Mouse (Mus musculus) R1 (cell line): ENCODE data around the gene Zmat5.
"Not testable (repeated sequence)": the region's sequence is repeated elsewhere in the genome, so short reads cannot be mapped to it uniquely, and the experiment has no call there.

Experiments
- DNase-seq: peaks from one replicate; pipeline ENCODE4 v3.0.0-alpha.2; 2018; ENCODE audit warnings: low read depth, low spot score

Zmat5 gene

DNA sequence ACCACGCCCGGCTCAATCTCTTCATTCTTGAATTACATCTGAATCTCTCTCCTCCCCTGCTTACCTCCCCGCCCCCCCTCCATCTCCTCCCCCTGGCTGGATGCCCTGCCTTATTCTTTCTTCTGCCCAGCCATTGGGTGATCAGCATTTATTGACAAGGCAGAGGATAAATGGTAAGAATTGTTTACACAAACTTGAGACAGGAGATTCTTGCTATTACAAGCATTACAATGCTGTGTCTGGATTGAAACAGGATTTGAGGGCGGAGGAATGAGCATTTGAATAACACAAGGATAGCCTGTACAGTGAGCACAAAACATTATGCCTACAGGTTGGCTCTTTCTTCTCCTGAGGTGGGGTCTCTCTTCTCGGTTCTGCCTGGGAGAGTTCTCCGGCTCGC, 14.1 kb upstream of the Zmat5 start:
- DNase-seq = peak; percentile 98

GRCm38 (mm10) chr11:4691213-4691612, 13.3 kb upstream of the Zmat5 start:
- DNase-seq = no peak

- DNase-seq = no peak
These were observed 12.3 kb upstream of the Zmat5 start for GRCm38 (mm10) chr11:4692162-4692561.

DNA sequence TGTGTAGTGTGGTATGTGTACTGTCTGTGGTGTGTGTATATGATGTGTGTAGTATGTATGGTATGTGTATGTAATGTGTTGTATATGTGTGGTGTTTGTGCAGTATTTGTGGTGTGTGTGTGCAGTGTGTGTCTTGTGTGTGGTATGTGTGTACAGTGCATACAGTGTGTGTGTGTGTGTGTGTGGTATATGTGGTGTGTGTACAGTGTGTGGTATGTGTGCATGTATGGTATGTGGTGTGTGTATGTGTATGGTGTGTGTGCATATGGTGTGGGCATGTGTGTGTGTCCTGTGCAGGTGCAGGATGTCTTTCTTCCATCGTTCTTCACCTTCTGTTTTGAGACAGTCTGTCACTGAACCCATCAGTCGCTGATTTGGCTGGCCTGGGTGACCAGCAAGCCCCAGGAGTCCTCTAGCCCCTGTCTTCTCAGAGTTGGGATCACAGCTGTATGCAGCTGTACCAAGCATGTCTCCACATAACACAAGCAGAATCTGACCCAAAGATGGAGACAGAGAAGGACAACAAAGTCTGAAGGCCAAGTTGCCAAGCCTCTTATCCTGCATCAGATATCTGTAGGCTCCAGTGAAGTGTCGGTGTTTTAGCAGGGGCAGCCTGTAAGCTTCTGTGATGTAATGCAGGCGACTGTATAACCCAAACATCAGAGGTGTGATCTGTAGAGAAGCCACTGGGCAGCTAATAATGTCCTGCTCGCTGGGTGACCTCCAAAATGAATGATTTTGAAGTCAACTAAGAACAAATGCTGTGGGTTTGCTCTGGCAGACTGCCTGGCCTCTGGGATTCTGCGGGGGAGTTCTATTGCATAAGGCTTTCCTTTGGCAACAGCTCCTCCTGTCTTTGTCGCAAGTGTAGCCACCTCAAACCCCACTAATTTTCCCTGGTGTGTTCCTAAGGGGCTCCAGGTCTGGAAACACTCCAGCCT, 7.2 kb upstream of the Zmat5 start:
- no peak for DNase-seq

DNA sequence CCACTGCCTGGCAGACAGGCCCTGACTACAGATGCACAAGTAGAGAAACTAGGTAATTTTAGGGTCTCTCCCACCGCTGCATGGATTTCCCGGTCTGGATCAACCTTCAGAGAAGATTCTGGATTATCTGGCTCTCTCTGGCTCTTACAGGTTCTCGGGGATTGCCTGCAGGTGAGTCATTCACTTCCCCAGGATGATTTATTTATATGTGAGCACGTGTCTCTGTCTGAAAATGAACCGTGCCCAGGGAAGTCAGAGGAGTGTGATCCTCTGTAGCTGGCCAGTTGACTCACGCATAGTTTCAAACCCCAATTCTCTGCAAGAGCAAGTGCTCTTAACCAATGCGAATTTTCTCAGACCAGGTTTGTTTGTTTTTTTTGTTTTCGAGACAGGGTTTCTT, 3.8 kb upstream of the Zmat5 start:
- DNase-seq = no peak

- no peak for DNase-seq
These were observed 798 bp upstream of the Zmat5 start for GRCm38 (mm10) chr11:4703688-4704071.

DNA sequence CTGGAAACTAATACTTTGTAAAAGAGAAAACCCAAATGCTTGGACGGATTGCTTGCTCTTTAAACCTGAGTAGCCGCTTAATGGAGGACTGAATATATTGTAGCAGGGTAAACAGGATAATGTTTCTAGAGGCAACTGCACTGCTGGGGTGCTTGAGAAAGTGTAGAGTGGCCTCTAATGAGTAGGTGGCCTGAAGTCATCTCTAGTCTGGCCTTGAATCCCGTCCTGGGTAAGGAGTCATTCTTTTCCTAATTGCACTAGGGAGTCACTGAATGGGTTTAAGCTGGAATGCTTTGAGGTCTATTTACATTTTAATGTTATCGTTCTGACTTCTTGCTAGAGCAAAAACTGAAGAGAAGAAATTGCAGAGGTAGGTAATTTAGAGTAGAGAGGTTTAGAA, 700 bp downstream of the Zmat5 start:
- peak; percentile 66 for DNase-seq

- not testable (repeated sequence) for DNase-seq
These were observed 5.7 kb downstream of the Zmat5 start for GRCm38 (mm10) chr11:4710188-4710587.

- DNase-seq = no peak
These were observed 8.3 kb downstream of the Zmat5 start for GRCm38 (mm10) chr11:4712822-4713221.

- DNase-seq = no peak
These were observed 10.2 kb downstream of the Zmat5 start for GRCm38 (mm10) chr11:4714727-4715126.

GRCm38 (mm10) chr11:4715596-4715995, 11.1 kb downstream of the Zmat5 start:
- DNase-seq = no peak

GRCm38 (mm10) chr11:4716530-4717236, 12.2 kb downstream of the Zmat5 start:
- no peak for DNase-seq

DNA sequence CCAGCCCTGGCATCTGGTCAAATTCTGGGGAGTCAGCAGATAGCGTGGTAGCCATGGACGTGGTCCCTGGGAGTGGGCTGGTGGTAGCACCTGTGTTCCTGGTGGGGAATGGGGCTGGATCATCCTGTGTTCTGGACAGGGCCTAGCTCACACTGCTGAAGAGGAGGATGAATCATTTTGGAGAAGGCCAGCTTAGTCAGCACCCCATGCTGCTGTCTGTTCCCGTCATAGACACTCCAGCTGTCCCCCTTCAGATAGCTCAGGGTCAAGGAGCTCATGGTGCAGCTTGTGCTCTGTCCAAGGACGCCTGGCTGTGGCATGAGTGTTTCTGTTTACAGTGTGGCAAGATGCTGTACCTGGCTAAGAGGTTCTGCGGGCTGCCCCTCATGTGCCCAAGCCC, 14.1 kb downstream of the Zmat5 start:
- no peak for DNase-seq

GRCm38 (mm10) chr11:4719961-4720360, 15.5 kb downstream of the Zmat5 start:
- no peak for DNase-seq

- DNase-seq = no peak
These were observed 15.9 kb downstream of the Zmat5 start for GRCm38 (mm10) chr11:4720393-4720792.

DNA sequence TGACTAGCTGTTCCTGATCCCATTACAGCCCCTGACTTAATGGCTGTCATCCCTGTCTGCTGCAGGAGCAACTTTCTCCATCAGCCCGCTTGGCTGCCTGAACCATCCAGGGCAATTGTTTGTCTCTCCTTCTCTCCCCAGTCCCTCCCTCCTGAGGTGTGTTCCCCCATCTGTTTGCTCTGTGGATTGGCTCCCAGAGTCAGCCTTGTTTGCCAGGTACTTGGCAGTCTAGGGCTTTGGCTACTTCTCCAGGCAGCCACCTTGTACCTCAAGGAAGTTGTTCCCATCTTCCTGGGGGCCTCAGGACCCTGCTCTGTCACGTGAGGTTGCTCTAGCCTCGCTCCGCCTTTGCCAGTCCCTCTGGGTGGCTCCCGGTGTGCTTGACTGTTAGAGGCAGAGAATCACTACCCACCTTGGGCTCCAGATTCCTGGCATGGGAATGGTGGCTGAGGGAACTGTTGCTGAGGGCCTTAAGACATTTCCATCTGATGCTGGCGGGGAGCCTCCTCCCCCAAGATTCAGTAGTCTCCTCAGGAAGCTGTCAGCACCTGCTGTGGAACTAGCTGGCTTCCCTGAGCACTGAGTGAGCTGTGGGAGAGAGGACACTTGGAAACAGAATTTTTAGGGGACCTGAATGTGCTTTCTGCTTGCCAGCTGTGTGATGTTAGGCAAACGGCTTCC, 16.6 kb downstream of the Zmat5 start:
- DNase-seq = no peak

DNA sequence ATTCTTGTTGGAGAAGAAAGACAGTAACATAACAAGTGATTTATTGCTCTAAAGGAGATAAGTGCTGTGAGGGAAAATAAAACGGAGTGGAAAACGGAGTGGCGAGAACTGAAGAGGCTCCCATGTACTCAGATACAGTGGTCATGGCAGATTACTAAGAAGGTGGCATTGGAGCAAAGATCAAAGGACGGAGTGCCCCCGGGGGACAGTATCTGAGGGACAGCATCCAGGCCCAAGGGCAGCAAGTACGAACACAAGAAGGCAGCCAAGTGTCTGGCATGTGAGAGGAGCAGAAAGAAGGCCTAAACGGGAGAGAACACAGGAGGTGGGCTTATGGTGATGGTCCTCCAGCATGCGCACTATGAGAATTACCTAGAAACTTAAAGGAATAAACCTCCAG, 17.2 kb downstream of the Zmat5 start:
- no peak for DNase-seq

DNA sequence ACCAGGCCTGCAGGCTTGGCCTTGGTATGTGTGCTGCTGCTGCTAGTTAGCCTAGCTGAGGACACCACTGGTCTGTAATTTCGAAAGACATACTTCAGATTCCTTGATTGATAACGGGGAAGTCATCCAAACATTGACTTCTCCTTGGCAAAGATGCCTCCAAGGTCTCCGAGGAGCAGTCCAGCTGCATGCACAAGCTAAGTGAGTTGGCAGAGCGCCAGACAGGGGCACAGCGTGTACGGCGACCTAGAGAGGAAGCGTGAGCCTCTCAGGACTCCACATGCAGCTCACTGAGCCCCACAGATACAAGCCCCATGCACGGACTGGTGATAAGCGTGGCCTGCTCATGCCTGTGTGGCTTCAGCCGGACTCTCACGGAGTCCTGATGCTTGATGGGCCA, 25.1 kb downstream of the Zmat5 start:
- no peak for DNase-seq

- DNase-seq = no peak
These were observed 25.6 kb downstream of the Zmat5 start for GRCm38 (mm10) chr11:4730096-4730495.

- no peak for DNase-seq
These were observed 26.4 kb downstream of the Zmat5 start for GRCm38 (mm10) chr11:4730913-4731312.

- no peak for DNase-seq
These were observed 27.3 kb downstream of the Zmat5 start for GRCm38 (mm10) chr11:4731781-4732180.

GRCm38 (mm10) chr11:4734179-4734578, 29.7 kb downstream of the Zmat5 start:
- DNase-seq = peak; percentile 71
